Mouse (Mus musculus) brown adipose tissue, adult 24 weeks (tissue): Measurements from ENCODE around the gene Dnmt3b. TPM values are rescaled to one million over a fixed set of nuclear protein-coding genes. Genes with fewer than 3 reads are reported as not detected.

Experiments
- H3K27ac ChIP-seq: fragments of 200-500 bp; replicated peaks from 2 replicates; pipeline ENCODE4 v1.5.1; 2012; ENCODE audit warnings: low read depth, mild to moderate bottlenecking, low read length
- H3K4me1 ChIP-seq: fragments of 200-500 bp; 2 replicates; pipeline ENCODE4 v1.6.1; 2012; ENCODE audit warnings: low read length, mixed read lengths; ENCODE audit not compliant: control insufficient read depth, insufficient read depth, insufficient read length
- H3K4me3 ChIP-seq: fragments of 200-500 bp; 2 replicates; pipeline ENCODE4 v1.5.1; 2012; ENCODE audit warnings: low read depth, mild to moderate bottlenecking, low read length, moderate library complexity; ENCODE audit not compliant: insufficient read depth
- polyA plus RNA-seq: library from polyadenylated mRNA; stranded (reverse); fragments of >200 nt; gene quantifications from 2 replicates; pipeline ENCODE4 v1.2.4, GENCODE M21; 2012; ENCODE audit not compliant: missing spikeins, insufficient read depth, insufficient read length

Dnmt3b gene
- polyA plus RNA-seq: not detected in 2 replicates

DNA sequence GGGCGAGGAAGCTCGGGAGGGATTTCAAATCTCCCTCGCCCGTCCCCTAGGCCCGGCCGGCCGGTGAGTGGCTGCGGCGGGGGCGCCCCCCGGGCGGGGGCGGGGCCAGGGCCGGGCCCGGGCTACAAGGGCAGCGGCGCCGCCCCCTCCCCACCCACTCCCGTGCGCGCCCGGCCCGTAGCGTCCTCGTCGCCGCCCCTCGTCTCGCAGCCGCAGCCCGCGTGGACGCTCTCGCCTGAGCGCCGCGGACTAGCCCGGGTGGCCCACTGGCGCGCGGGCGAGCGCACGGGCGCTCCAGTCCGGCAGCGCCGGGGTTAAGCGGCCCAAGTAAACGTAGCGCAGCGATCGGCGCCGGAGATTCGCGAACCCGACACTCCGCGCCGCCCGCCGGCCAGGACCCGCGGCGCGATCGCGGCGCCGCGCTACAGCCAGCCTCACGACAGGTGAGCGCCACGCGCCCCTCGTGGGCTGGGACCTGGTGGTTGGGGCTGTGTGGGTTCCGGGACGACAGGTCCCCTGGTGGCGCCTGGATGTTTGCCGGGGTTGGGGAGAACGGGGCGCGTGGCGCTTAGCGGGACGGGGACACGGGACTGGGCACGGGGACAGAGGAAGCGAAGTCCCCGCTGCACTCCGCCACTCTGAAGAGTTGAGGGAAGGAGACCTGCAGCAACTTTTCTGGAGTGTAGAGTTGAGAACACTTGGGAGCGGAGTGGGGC lies at the start of gene Dnmt3b:
TSS of gene Dnmt3b (plus strand) at position 153 of the 716 bp plus-strand sequence.
- H3K27ac ChIP-seq: no peak within 1 kb of the TSS
- peak within 1 kb of the TSS; percentile 93 for H3K4me3 ChIP-seq
- H3K4me1 ChIP-seq: no peaks in the 10 kb centered on the region; the same call in 1 of the 2 replicates

DNA sequence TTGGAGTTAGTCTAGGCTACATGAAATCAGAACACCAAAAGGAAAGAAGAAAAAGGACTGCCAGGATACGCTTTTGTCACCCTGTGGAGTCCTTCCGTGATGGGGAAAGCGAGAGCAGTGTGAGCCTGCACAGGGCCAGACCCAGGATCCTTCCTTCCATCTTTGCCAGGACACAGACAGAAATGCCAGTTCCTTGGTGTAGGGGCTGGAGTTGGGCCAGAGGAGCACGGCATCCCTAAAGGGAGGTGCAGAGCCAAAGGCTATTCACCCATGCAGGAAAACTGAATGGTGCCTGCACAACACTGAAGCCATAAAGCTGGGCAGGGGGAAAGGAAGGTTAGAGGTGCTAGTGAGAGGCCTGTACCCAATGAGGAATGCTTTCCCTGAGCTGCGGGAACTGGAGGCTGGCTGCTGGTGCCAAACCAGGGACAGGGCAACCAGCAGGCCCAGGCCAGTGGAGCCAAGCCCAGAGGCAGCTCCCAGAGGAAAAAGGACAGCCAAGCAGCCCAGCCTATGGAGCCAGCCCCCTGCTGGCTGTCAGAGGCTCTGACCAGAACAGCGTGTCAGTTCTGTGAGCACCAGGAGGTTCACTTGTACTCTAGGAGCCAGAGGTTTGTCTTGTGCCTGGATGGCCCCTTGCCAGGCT lies 49.1 kb upstream of the Dnmt3b start:
- H3K4me3 ChIP-seq: no peak overlapping the region
- peaks cover 7% of the 10 kb centered on the region; the same call in 1 of the 2 replicates for H3K4me1 ChIP-seq
- peak overlapping the region; percentile 33; the same call in 1 of the 2 replicates for H3K27ac ChIP-seq

DNA sequence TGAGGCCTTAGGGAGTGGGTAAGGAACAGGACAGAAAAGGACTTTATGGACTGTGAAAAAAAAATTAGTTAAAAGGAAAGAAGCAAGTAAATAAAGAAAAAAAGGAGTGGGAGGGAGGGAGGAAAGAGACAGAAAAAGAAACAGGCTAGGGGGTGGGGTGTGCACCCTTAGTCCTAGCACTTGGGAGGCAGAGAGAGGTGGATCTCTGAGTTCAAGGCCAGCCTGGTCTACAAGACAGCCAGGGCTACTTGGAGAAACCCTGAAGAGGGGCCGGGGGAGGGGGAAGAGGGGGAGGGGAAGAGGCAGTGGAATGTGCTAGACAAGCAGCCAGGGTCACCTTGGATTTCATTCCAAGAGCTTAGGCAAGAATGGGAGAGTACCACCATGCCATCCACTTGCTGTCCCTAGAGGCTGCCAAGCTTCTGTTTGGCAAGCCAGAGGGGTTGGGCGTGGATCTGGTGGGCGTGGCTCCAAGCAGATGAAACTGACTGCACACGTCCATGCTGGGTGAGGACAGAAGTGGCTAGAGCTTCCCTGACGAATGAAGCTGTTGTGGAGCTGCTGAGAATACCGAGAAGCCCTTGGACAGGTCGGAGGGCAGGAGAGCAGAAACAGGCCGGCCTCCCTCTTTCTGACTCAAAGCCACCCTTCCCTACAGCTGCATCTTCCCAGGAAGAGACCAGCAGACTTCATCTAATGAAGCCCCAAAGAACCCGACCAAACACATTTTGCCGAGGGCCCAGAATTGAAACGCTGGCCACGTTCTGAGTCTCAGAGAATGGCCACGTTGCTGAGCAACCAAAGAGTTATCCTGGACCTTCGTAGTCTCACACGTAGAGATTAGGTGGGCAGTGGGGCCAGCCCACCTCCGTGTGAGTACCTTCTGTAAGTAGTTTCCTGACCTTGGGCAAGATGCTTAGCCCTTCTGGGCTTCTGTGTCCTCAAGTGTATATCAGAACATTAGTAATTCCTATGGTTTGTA lies 48.3 kb upstream of the Dnmt3b start:
- Histone ChIP-seq H3K27ac (peak overlapping the region; percentile 33; the same call in 1 of the 2 replicates), H3K4me3 (peak overlapping the region; percentile 23; the same call in 1 of the 2 replicates), H3K4me1 (peaks cover 7% of the 10 kb centered on the region; the same call in 1 of the 2 replicates)

DNA sequence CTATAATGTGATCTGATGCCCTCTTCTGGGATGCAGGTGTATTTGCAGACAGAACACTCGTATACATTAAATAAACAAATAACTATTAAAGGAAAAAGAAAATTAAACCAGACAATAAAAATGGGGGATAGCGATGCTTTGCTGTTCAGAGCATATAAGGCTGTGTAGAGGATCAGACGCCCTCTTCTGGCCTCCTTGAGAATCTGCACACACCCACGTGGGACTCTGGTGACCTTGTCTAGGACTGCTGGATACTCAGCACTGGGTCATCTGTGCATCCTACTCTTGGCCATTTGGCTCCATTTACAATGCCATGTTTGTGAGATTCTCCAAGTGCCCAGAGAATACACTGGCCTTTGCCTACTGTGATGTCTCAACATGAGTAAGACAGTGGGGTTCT lies 45.5 kb upstream of the Dnmt3b start:
- Histone ChIP-seq H3K4me3 (no peak overlapping the region), H3K27ac (no peak overlapping the region), H3K4me1 (peaks cover 15% of the 10 kb centered on the region)

DNA sequence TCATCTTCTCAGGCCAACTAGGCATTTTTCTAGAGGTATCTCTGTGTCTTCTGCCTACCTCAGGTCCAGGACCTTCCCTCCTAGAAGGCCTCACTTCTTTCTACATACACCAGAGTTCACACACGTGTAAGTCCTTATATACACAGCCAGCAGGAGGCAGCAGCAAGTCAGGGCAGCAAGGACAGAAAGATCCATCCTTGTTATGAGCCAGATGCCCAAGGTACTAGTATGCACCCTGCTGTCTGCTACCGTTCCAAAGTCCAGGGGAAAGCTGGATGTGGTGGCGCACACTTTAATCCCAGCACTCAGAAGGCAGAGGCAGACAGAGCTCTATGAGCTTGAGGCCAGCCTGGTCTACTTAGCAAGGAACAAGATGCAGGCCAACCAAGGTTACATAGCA lies 42.8 kb upstream of the Dnmt3b start:
- H3K4me3 ChIP-seq: no peak overlapping the region
- no peak overlapping the region for H3K27ac ChIP-seq
- H3K4me1 ChIP-seq: peaks cover 13% of the 10 kb centered on the region

DNA sequence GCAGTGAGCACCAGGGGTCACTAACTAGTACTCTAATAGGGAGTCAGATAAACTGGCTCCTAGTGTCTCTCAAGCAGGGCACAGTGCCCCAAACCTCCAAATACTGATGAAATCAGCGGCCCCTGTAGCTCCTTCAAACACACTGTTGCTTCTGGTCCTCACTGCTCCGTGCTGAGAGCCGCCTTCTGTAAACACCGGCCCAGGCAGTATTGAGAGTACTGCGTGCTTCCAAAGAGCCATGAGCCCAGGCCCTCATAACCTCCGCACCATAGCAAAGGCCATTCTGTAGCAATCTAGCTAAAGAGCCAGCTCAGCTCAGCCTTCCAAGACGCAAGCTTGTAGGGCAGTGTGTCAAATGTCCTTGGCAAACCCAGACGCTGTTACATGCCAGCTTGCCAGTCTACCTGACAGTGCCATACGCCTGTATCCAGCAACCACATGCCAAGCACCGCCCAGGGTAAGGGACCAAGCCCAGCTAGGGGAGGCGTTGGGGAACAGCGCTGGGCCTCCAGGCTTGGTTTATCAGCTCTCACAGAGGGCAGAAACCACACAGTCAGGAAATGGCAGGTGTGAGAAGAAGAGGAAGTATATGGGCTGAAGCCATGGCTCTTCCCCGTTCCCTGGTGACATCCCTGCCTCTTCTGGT lies 41.3 kb upstream of the Dnmt3b start:
- no peak overlapping the region for H3K4me3 ChIP-seq
- peak overlapping the region; percentile 27; the same call in 1 of the 2 replicates for H3K27ac ChIP-seq
- H3K4me1 ChIP-seq: peaks cover 13% of the 10 kb centered on the region

DNA sequence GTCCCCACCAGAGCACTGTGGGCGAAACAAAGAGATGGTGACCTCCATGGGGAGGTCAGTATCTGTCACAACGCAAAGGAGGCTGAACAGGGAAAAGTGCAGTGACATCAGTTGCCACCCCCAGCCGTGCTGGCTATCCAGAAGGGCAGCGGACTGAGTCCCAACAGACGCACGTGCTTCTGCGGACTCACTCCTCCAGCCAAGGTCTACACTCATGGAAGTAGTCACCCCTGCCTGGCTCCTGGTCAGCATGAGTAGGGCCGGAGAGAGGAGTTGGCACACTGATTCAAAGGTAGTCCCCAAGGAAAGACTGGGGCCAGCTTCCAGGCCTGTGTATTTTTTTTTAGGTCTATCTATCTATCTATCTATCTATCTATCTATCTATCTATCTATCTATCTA lies 40.2 kb upstream of the Dnmt3b start:
- Histone ChIP-seq H3K4me1 (peaks cover 10% of the 10 kb centered on the region), H3K4me3 (no peak overlapping the region), H3K27ac (peak overlapping the region; percentile 44; the same call in 1 of the 2 replicates)

DNA sequence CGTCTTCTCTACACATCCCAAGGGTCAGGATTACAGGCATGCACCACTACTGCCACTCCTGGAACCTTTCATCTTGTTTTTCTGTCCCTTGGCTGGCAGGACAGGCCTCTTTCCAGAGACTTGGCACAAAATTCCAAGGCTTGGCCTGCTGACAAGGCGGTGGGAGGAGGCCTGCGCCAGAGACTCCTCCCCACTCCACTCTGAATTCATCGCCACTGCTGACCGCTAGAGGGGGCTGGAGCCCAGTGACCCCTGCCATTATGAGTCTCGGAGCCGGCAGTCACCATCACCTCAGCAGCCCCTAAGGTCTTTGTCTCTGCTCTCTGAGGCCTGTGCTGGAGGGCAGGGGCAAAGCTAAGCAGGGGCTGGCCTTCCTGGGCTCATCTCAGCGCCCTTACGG lies 39.7 kb upstream of the Dnmt3b start:
- no peak overlapping the region for H3K4me3 ChIP-seq
- no peak overlapping the region for H3K27ac ChIP-seq
- peaks cover 8% of the 10 kb centered on the region for H3K4me1 ChIP-seq

DNA sequence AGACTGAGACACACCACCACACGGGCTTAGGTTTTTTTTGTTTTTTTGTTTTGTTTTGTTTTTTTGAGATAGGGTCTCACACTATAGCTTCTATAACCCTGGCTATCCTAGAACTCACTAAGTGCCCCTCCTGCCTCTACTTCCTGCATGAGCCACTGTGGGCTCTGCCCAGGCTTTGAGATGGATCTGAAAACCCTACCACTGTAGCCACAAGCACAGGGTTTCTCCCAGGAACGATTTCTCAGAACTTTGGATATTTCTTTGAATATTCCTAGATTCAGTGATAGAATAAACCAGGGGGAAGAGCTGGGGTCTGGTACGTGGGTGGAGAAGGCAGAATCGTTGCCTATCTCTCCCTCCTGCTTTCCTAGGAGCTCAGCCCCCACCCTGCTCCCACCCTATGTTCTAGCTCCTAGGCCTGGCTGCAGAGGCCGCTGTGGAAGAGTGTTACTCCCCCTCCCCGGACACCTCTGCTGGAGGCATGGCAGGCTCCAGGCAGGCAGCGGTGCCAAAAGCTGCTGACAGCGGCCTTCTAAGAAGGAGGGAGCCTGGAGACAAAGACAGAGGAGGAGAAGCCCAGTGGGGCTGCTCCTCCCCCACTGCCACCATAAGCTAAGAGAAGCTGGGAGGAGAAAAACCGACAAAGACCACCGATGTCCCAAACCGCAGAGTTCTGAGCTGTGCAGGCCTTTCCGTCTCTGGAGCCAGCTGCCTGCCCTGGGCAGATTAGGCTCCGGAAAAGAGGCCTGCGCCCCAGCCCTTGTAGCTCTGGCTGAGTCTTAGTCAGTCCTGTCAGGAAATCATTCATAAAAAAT lies 38.6 kb upstream of the Dnmt3b start:
- H3K4me1 ChIP-seq: peaks cover 8% of the 10 kb centered on the region
- H3K27ac ChIP-seq: no peak overlapping the region
- no peak overlapping the region for H3K4me3 ChIP-seq

DNA sequence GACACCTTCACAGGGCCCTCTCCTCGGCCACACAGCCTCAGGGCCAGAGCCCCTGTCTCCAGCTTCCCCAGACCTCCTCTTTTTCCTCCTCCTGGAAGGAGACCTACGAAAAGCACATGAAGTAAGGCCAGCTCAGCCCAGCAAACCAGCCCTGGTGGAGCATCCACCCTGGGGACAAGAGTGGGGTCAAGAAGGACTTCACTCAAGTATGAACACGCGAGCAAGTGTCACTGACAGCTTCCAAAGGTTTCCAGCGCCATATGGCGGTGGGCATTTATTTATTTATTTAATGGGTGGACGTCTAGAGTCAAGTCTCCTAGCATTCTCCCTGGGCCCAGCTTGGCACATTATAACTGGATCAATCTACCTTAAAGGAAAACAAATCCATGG lies 38.0 kb upstream of the Dnmt3b start:
- Histone ChIP-seq H3K27ac (no peak overlapping the region), H3K4me1 (peaks cover 8% of the 10 kb centered on the region), H3K4me3 (no peak overlapping the region)

DNA sequence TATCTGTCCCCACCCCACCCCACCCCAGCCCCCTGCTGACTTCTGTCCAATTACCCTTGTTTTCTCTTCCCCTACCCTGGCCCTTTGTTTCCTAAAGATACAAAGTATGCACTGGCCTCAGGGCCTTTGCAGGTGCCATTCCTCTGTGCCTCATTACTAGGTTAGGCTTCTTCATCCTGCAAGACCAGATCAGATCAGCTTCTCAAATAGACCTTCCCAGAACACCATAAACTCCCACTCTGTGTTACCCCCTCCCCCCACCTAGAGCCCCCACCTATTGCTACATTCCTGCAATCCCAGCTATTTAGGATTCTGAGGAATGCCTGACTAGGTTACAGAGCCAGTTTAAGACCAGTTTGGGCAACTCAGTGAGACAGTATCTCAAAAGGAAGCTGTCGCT lies 37.5 kb upstream of the Dnmt3b start:
- H3K4me1 ChIP-seq: peaks cover 8% of the 10 kb centered on the region
- no peak overlapping the region for H3K4me3 ChIP-seq
- H3K27ac ChIP-seq: no peak overlapping the region

DNA sequence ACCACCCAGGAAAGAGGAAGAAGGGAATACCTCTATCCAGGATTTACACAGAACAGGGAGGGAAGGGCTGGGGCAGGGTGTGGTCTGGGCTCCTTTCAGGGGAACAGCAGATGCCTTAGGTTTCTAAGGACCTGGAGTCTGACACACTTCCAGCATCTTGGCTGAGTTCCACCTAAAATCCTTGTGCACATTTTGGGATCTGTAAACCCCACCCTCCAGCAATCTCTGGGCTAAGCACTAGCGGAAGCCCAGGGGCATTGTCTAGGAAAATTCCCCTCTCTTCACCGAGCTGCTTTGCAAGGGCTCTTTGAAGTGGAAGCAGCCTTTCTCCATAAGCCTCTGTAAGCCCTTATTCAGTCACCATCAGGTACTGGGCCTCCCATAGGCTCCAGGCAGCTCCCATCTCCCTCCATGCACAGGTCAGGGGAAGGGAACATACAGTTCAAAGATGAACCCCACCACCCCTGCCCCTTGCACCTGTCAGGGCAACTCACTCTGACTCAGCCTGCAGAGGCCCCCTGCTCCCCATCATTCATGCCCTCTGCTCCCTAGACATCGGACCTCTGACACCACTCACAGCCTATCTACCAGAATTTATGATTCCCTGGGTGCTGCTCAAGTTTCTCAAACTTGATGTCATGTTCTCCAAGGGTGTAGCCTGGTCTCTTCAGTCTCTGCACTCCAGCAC lies 36.5 kb upstream of the Dnmt3b start:
- H3K4me3 ChIP-seq: no peak overlapping the region
- H3K4me1 ChIP-seq: peaks cover 2% of the 10 kb centered on the region; the same call in 1 of the 2 replicates
- no peak overlapping the region for H3K27ac ChIP-seq

DNA sequence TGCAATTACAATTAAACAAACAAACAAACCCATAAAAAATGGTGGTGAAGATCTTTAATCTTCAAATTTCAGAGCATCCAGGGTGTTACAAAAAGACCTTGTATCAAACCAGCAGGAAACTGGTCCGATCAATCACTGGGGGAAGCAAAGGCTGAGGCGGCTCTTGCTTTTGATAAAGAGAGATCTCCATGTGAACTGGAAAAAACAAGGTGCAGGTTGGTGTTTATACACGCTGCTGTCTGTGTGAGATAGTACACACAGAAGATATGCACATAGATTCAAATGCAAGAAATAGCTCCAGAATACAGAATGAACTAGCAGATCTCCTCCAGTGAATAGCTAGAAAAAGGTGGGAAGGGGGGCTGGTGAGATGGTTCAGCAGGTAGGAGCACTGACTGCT lies 32.4 kb upstream of the Dnmt3b start:
- no peaks in the 10 kb centered on the region for H3K4me1 ChIP-seq
- no peak overlapping the region for H3K4me3 ChIP-seq
- no peak overlapping the region for H3K27ac ChIP-seq
